Mouse (Mus musculus) limb, embryonic 14.5 days (tissue): ENCODE data around the gene Catsperd. TPM values are rescaled to one million over a fixed set of nuclear protein-coding genes. Genes with fewer than 3 reads are reported as not detected.

Source experiments
- ATAC-seq: fragments of 200-750 bp; cut with Nextera tagmentation; 2 replicates; pipeline ENCODE4 v1.8.0; 2017; ENCODE audit warnings: low read depth, moderate number of reproducible peaks, moderate TSS enrichment; ENCODE audit not compliant: low FRiP score
- DNase-seq: peaks from one replicate; pipeline ENCODE4 v3.0.0-alpha.2; 2015; ENCODE audit warnings: low spot score
- H3K27ac ChIP-seq: fragments of 300-500 bp; sonication (generic); replicated peaks from 2 replicates; pipeline ENCODE4 v1.5.1; 2014; ENCODE audit warnings: low read depth, mild to moderate bottlenecking, low read length, moderate library complexity, mixed read lengths
- H3K27me3 ChIP-seq: fragments of 300-500 bp; sonication (generic); 2 replicates; pipeline ENCODE4 v1.6.1; 2014; ENCODE audit warnings: low read length, mixed read lengths; ENCODE audit not compliant: control insufficient read depth, insufficient read depth
- H3K36me3 ChIP-seq: fragments of 300-500 bp; sonication (generic); 2 replicates; pipeline ENCODE4 v1.6.1; 2014; ENCODE audit warnings: mild to moderate bottlenecking, low read length, moderate library complexity, mixed read lengths; ENCODE audit not compliant: control insufficient read depth, insufficient read depth
- H3K4me1 ChIP-seq: fragments of 300-500 bp; sonication (generic); 2 replicates; pipeline ENCODE4 v1.6.1; 2014; ENCODE audit warnings: antibody characterized with exemption, low read length, mixed read lengths; ENCODE audit not compliant: control insufficient read depth, insufficient read depth
- H3K4me2 ChIP-seq: fragments of 300-500 bp; sonication (generic); replicated peaks from 2 replicates; pipeline ENCODE4 v1.6.1; 2014; ENCODE audit warnings: low read depth, mild to moderate bottlenecking, low read length, moderate library complexity; ENCODE audit not compliant: severe bottlenecking
- H3K4me3 ChIP-seq: fragments of 300-500 bp; sonication (generic); replicated peaks from 2 replicates; pipeline ENCODE4 v1.5.1; 2014; ENCODE audit warnings: low read length
- H3K9ac ChIP-seq: fragments of 300-500 bp; sonication (generic); 2 replicates; pipeline ENCODE4 v1.6.1; 2014; ENCODE audit warnings: mild to moderate bottlenecking, low read depth, low read length, moderate library complexity; ENCODE audit not compliant: severe bottlenecking
- H3K9me3 ChIP-seq: fragments of 300-500 bp; sonication (generic); 2 replicates; pipeline ENCODE4 v1.6.1; 2016; ENCODE audit warnings: low read length; ENCODE audit not compliant: control insufficient read depth
- POLR2A ChIP-seq: fragments of 200-500 bp; IDR thresholded peaks from 2 replicates; pipeline ENCODE4 v1.8.0; 2012; ENCODE audit warnings: inconsistent platforms, mild to moderate bottlenecking, moderate library complexity, borderline replicate concordance; ENCODE audit not compliant: insufficient read depth, insufficient read length; ENCODE audit errors: extremely low read depth
- WGBS: fragments of 180-500 bp; shearing (Covaris S2); extraction: QIAGEN DNeasy Blood & Tissue Kit; methylation state at CpG from one replicate; pipeline ENCODE4 v1.1.7; 2014; 5-methylcytosine and 5-hydroxymethylcytosine counted together
- polyA plus RNA-seq, 2 experiments: library from polyadenylated mRNA; depleted of rRNA in 1 of 2; stranded (reverse) in 1 of 2; unstranded in 1 of 2; fragments of >200 nt; fragmentation: Nextera tagmentation in 1 of 2; extraction: Ambion mirVana in 1 of 2; gene quantifications; 2 replicates each; pipeline versions ENCODE4 v1.2.1 to v1.2.3; 2012 to 2014

The Catsperd gene
- polyA plus RNA-seq (2012; rRNA removed) (1.0 TPM in 2 replicates), polyA plus RNA-seq (2014; fragmentation: Nextera tagmentation; extraction: Ambion mirVana) (0.48 and 0.58 TPM in 2 replicates)

- Histone ChIP-seq H3K9me3 (no peaks in the 10 kb centered on the region), H3K27me3 (no peaks in the 10 kb centered on the region), H3K36me3 (peaks cover 17% of the 10 kb centered on the region), H3K4me3 (peak within 1 kb of the TSS; percentile 93), H3K9ac (peak within 1 kb of the TSS; percentile 41), H3K27ac (peak within 1 kb of the TSS; percentile 82), H3K4me1 (peaks cover 17% of the 10 kb centered on the region), H3K4me2 (peak within 1 kb of the TSS; percentile 93)
- 0 out of 2 replicates have a peak, but pooled peaks have one; percentile 8 for ATAC-seq
- TF ChIP-seq POLR2A: no peak
- DNase-seq: no peak
- 9% methylated on average over 26 of the region's 26 CpGs for WGBS
These were observed at the start of gene Catsperd for GRCm38 (mm10) chr17:56627530-56628277. TSS of gene Catsperd (plus strand) at chr17:56628143.

DNA sequence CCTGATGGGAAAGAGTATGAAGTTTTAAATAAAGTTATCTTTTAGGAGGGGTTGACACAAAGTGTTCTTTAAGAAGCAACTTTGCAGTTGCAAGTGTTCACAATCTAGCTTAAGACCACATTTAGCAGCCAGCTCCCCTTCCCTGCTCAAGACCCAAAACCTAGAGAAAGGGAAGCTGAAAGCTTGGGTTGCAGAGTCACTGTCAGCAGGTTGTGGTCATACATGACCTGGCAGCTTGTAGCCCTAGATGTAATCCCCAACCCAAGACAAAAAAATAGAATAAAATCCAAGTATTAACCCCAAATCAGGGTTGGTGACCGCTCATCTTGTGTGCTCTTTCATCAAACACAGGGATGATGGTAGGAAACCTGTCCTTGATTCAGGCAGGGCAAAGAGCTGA lies 44.9 kb upstream of the Catsperd start:
- peak overlapping the region; percentile 89 for H3K4me2 ChIP-seq
- TF ChIP-seq POLR2A: no peak
- peaks cover 27% of the 10 kb centered on the region for H3K4me1 ChIP-seq
- peaks cover 68% of the 10 kb centered on the region for H3K36me3 ChIP-seq
- H3K27me3 ChIP-seq: no peaks in the 10 kb centered on the region
- H3K4me3 ChIP-seq: peak overlapping the region; percentile 86
- DNase-seq: no peak
- peak overlapping the region; percentile 85 for H3K9ac ChIP-seq
- no peaks in the 10 kb centered on the region for H3K9me3 ChIP-seq
- ATAC-seq: no peak
- WGBS: 81% methylated on average over 1 of the region's 1 CpGs
- H3K27ac ChIP-seq: 0 out of 2 replicates have a peak overlapping the region, but pooled peaks have one; percentile 13

DNA sequence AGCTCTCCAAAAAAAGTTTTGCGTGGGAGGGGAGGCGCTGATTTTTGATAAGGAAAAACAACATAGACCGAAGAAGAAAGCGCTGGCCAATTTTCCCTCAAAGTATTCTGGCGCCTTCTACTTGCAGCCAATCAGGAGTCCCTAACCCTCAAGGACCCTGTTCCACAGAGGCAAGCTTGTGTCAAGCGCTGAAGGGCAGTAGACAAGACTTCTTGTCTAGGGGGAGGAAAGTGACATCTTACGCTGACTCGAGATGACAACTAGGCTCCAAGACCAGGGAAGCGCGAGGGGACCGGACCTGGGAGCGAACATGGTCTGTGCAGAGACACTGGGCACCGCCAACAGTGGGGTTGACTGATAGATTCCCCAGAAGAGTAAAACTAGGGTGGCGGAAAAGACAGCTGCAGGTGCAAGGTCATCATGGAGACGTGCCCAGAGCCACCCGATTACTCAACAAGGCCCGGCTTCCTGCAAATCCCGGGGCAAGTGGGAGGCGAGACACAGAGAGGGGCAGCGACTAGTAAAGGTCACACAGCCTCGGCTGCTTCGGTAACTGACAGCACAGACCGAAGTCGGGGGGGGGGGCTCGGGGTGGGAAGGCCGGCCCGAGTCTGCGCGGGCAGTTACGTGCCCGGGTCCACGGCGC lies 44.2 kb upstream of the Catsperd start:
- TF ChIP-seq POLR2A: no peak
- Histone ChIP-seq H3K36me3 (peaks cover 68% of the 10 kb centered on the region), H3K4me1 (peaks cover 27% of the 10 kb centered on the region), H3K27me3 (no peaks in the 10 kb centered on the region), H3K4me2 (peak overlapping the region; percentile 89), H3K4me3 (peak overlapping the region; percentile 86), H3K9ac (peak overlapping the region; percentile 85), H3K27ac (peak overlapping the region; percentile 91), H3K9me3 (no peaks in the 10 kb centered on the region)
- WGBS: 5% methylated on average over 18 of the region's 33 CpGs
- ATAC-seq: no peak
- DNase-seq: peak; percentile 20

GRCm38 (mm10) chr17:56584257-56585130 lies 43.4 kb upstream of the Catsperd start, which contains the start of the genes Safb2 and Safb:
TSS of gene Safb2 (minus strand) at chr17:56584585.
TSS of gene Safb (plus strand) at chr17:56584825.
- WGBS: under 1% methylated on average over 52 of the region's 101 CpGs
- peaks cover 27% of the 10 kb centered on the region for H3K4me1 ChIP-seq
- peak within 1 kb of the TSS; percentile 90 for H3K9ac ChIP-seq
- H3K27me3 ChIP-seq: no peaks in the 10 kb centered on the region
- H3K36me3 ChIP-seq: peaks cover 68% of the 10 kb centered on the region
- TF ChIP-seq POLR2A: peak; percentile 68; the same call in 1 of the 2 replicates
- H3K4me2 ChIP-seq: peak within 1 kb of the TSS; percentile 89
- ATAC-seq (peak; percentile 93), DNase-seq (peak; percentile 98)
- no peaks in the 10 kb centered on the region for H3K9me3 ChIP-seq
- peak within 1 kb of the TSS; percentile 86 for H3K4me3 ChIP-seq
- peak within 1 kb of the TSS; percentile 91 for H3K27ac ChIP-seq
